Mouse (Mus musculus): Measurements from ENCODE around the gene Phf21b. TPM values are rescaled to one million over a fixed set of nuclear protein-coding genes. Genes with fewer than 3 reads are reported as not detected.

The Phf21b gene
- total and polyA plus RNA-seq, 3 experiments, result 1.3 to 5.3 (median 2.2) TPM

GRCm38 (mm10) chr15:84850321-84850720, 5.5 kb downstream of the Phf21b start:
- Histone ChIP-seq H3K79me2 (replicated peaks; ENCODE audit: control insufficient read depth, extremely low read depth, insufficient read depth, poor library complexity, severe bottlenecking) (0 out of 2 replicates have a peak, but pooled peaks cover 2% of the 10 kb centered on the region), H3K4me1 (ENCODE audit: control insufficient read depth in 1 of 2, insufficient read depth in 2 of 2) (peaks cover 21 to 62% of the 10 kb centered on the region in 2 experiments), H3K27me3 (replicated peaks) (no peaks in the 10 kb centered on the region), H3K9me3 (replicated peaks; ENCODE audit: low read length) (peaks cover 3% of the 10 kb centered on the region), H3K36me3 (replicated peaks in 1 of 2; ENCODE audit: control insufficient read depth in 1 of 2, insufficient read depth in 1 of 2, low read length in 1 of 2) (peaks cover 0 to 19% of the 10 kb centered on the region in 2 experiments), H3K9ac (ENCODE audit: insufficient read depth, low read depth) (no peak overlapping the region), H3K4me3 (replicated peaks in 1 of 3; ENCODE audit: low read depth in 2 of 3, low read length in 2 of 3, poor library complexity in 1 of 3) (no peak overlapping the region), H3K4me2 (ENCODE audit: insufficient read depth, low read depth, poor library complexity, severe bottlenecking) (no peak overlapping the region), H3K27ac (ENCODE audit: insufficient read depth, low read depth) (no peak overlapping the region)
- TF ChIP-seq CTCF (conservative IDR thresholded peaks at IDR 0.05 in 1 of 2, IDR thresholded peaks at IDR 0.05 in 1 of 2; ENCODE audit: low read depth in 2 of 2, low read length in 2 of 2), result peak in 1 of 2 experiments; percentile 44; a peak in 2 of 4 replicates
- no peak for TF ChIP-seq SIN3A (IDR thresholded peaks at IDR 0.05; ENCODE audit: low read length)
- TF ChIP-seq SMC3 (IDR thresholded peaks at IDR 0.05; ENCODE audit: low read depth, low read length), result peak; percentile 26; the same call in 1 of the 2 replicates
- no peak for TF ChIP-seq E2F4 (IDR thresholded peaks at IDR 0.05; ENCODE audit: insufficient replicate concordance, low read depth, low read length)
- in situ Hi-C loops (cut with MboI; ENCODE audit: low pct_ligation_motif_present, low pct_unique_long_range_greater_than_20kb, low sequenced_read_pairs), result no loop called here
- dilution Hi-C loops (cut with MboI; ENCODE audit: extremely low pct_ligation_motif_present, extremely low pct_unique_long_range_greater_than_20kb, low sequenced_read_pairs), result no loop called here
- DNase-seq (ENCODE audit: extremely low read depth), result peak; percentile 8

- no peak overlapping the region for H3K27ac ChIP-seq (ENCODE audit: insufficient read depth, low read depth)
- H3K9me3 ChIP-seq (replicated peaks; ENCODE audit: low read length), result no peaks in the 10 kb centered on the region
- H3K36me3 ChIP-seq (replicated peaks in 1 of 2; ENCODE audit: control insufficient read depth in 1 of 2, insufficient read depth in 1 of 2, low read length in 1 of 2), result peaks cover 0 to 22% of the 10 kb centered on the region in 2 experiments
- H3K9ac ChIP-seq (ENCODE audit: insufficient read depth, low read depth), result no peak overlapping the region
- no peak for DNase-seq (ENCODE audit: extremely low read depth)
- TF ChIP-seq KAT2A (IDR thresholded peaks at IDR 0.05; ENCODE audit: insufficient replicate concordance, low read length) (no peak), ZKSCAN1 (IDR thresholded peaks at IDR 0.05; ENCODE audit: borderline replicate concordance, low read depth, low read length) (no peak), CTCF (conservative IDR thresholded peaks at IDR 0.05 in 1 of 2, IDR thresholded peaks at IDR 0.05 in 1 of 2; ENCODE audit: low read depth in 2 of 2, low read length in 2 of 2) (no peak), MEF2A (IDR thresholded peaks at IDR 0.05; ENCODE audit: borderline replicate concordance, low read depth, low read length) (no peak), ETS1 (conservative IDR thresholded peaks at IDR 0.05; ENCODE audit: low read depth, low read length) (no peak), IRF4 (IDR thresholded peaks at IDR 0.05; ENCODE audit: low read depth, low read length) (no peak)
- H3K27me3 ChIP-seq (replicated peaks), result no peaks in the 10 kb centered on the region
- no peak overlapping the region for H3K4me2 ChIP-seq (ENCODE audit: insufficient read depth, low read depth, poor library complexity, severe bottlenecking)
- 0 out of 2 replicates have a peak, but pooled peaks cover 2% of the 10 kb centered on the region for H3K79me2 ChIP-seq (replicated peaks; ENCODE audit: control insufficient read depth, extremely low read depth, insufficient read depth, poor library complexity, severe bottlenecking)
- H3K4me3 ChIP-seq (replicated peaks in 1 of 3; ENCODE audit: low read depth in 2 of 3, low read length in 2 of 3, poor library complexity in 1 of 3), result no peak overlapping the region
- dilution Hi-C loops (cut with MboI; ENCODE audit: extremely low pct_ligation_motif_present, extremely low pct_unique_long_range_greater_than_20kb, low sequenced_read_pairs), result no loop called here
- peaks cover 21 to 64% of the 10 kb centered on the region in 2 experiments for H3K4me1 ChIP-seq (ENCODE audit: control insufficient read depth in 1 of 2, insufficient read depth in 2 of 2)
- in situ Hi-C loops (cut with MboI; ENCODE audit: low pct_ligation_motif_present, low pct_unique_long_range_greater_than_20kb, low sequenced_read_pairs), result no loop called here
Observed at GRCm38 (mm10) chr15:84846216-84846615, 9.6 kb downstream of the Phf21b start.

- Histone ChIP-seq H3K4me3 (replicated peaks in 1 of 3; ENCODE audit: low read depth in 2 of 3, low read length in 2 of 3, poor library complexity in 1 of 3) (no peak overlapping the region), H3K27me3 (replicated peaks) (no peaks in the 10 kb centered on the region)
- dilution Hi-C loops (cut with MboI; ENCODE audit: extremely low pct_ligation_motif_present, extremely low pct_unique_long_range_greater_than_20kb, low sequenced_read_pairs), result no loop called here
Observed at GRCm38 (mm10) chr15:84844831-84845230, 11.0 kb downstream of the Phf21b start.

More at GRCm38 (mm10) chr15:84844831-84845230, 11.0 kb downstream of the Phf21b start:
- in situ Hi-C loops (cut with MboI; ENCODE audit: low pct_ligation_motif_present, low pct_unique_long_range_greater_than_20kb, low sequenced_read_pairs), result no loop called here
- DNase-seq (ENCODE audit: extremely low read depth), result no peak
- peaks cover 21 to 69% of the 10 kb centered on the region in 2 experiments for H3K4me1 ChIP-seq (ENCODE audit: control insufficient read depth in 1 of 2, insufficient read depth in 2 of 2)
- TF ChIP-seq PAX5 (IDR thresholded peaks at IDR 0.05; ENCODE audit: low read length) (no peak), SMC3 (IDR thresholded peaks at IDR 0.05; ENCODE audit: low read depth, low read length) (no peak), USF2 (conservative IDR thresholded peaks at IDR 0.05; ENCODE audit: low read depth, low read length) (no peak), UBTF (IDR thresholded peaks at IDR 0.05; ENCODE audit: low read depth, low read length) (no peak), CTCF (conservative IDR thresholded peaks at IDR 0.05 in 1 of 2, IDR thresholded peaks at IDR 0.05 in 1 of 2; ENCODE audit: low read depth in 2 of 2, low read length in 2 of 2) (no peak), CHD1 (IDR thresholded peaks at IDR 0.05; ENCODE audit: low read depth, low read length) (no peak), EP300 (IDR thresholded peaks at IDR 0.05; ENCODE audit: low read length) (no peak), SIN3A (IDR thresholded peaks at IDR 0.05; ENCODE audit: low read length) (no peak), JUND (conservative IDR thresholded peaks at IDR 0.05; ENCODE audit: low read depth, low read length) (no peak), NELFE (IDR thresholded peaks at IDR 0.05; ENCODE audit: low read depth, low read length) (no peak), MAZ (IDR thresholded peaks at IDR 0.05; ENCODE audit: low read depth, low read length) (no peak), POLR2AphosphoS2 (IDR thresholded peaks at IDR 0.05; ENCODE audit: low read depth, low read length) (no peak), ZMIZ1 (IDR thresholded peaks at IDR 0.05; ENCODE audit: low read depth, low read length) (no peak), MYC (IDR thresholded peaks at IDR 0.05; ENCODE audit: low read depth, low read length) (no peak), KAT2A (IDR thresholded peaks at IDR 0.05; ENCODE audit: insufficient replicate concordance, low read length) (no peak), NRF1 (IDR thresholded peaks at IDR 0.05; ENCODE audit: low read depth, low read length) (no peak), MAX (IDR thresholded peaks at IDR 0.05; ENCODE audit: low read length) (no peak)
- no peak overlapping the region for H3K4me2 ChIP-seq (ENCODE audit: insufficient read depth, low read depth, poor library complexity, severe bottlenecking)
- no peak overlapping the region for H3K9ac ChIP-seq (ENCODE audit: insufficient read depth, low read depth)
- H3K9me3 ChIP-seq (replicated peaks; ENCODE audit: low read length), result no peaks in the 10 kb centered on the region
- H3K27ac ChIP-seq (ENCODE audit: insufficient read depth, low read depth), result no peak overlapping the region
- H3K36me3 ChIP-seq (replicated peaks in 1 of 2; ENCODE audit: control insufficient read depth in 1 of 2, insufficient read depth in 1 of 2, low read length in 1 of 2), result peaks cover 0 to 15% of the 10 kb centered on the region in 2 experiments
- H3K79me2 ChIP-seq (replicated peaks; ENCODE audit: control insufficient read depth, extremely low read depth, insufficient read depth, poor library complexity, severe bottlenecking), result 0 out of 2 replicates have a peak, but pooled peaks cover 2% of the 10 kb centered on the region
